Mouse (Mus musculus) embryo, embryonic 11 days (tissue): Measurements from ENCODE around the gene Ppwd1.
"Not testable (repeated sequence)": the region's sequence is repeated elsewhere in the genome, so short reads cannot be mapped to it uniquely, and the experiment has no call there.

Source experiments
- DNase-seq: peaks from one replicate; pipeline ENCODE4 v3.0.0-alpha.2; 2015

Ppwd1 gene

GRCm38 (mm10) chr13:104228384-104229066 lies at the start of gene Ppwd1, which contains the start of gene Cenpk:
Ppwd1 (minus strand) TSS chr13:104228843.
Cenpk (plus strand) TSS chr13:104228611.
- peak; percentile 99 for DNase-seq

GRCm38 (mm10) chr13:104258997-104259396 lies 30.4 kb upstream of the Ppwd1 start:
- no peak for DNase-seq

GRCm38 (mm10) chr13:104229181-104229580 lies 538 bp upstream of the Ppwd1 start:
- DNase-seq, result peak; percentile 57

GRCm38 (mm10) chr13:104227478-104227877 lies 1.2 kb downstream of the Ppwd1 start:
- no peak for DNase-seq

- DNase-seq, result no peak
These were observed 24.3 kb downstream of the Ppwd1 start for GRCm38 (mm10) chr13:104204313-104204712.

GRCm38 (mm10) chr13:104195891-104196290 lies 32.8 kb downstream of the Ppwd1 start:
- not testable (repeated sequence) for DNase-seq

- no peak for DNase-seq
These were observed 41.3 kb downstream of the Ppwd1 start for GRCm38 (mm10) chr13:104187357-104187756.

GRCm38 (mm10) chr13:104179176-104179888 lies 49.3 kb downstream of the Ppwd1 start:
- no peak for DNase-seq

GRCm38 (mm10) chr13:104178650-104179121 lies 50.0 kb downstream of the Ppwd1 start, which contains the start of gene Trim23:
Trim23 (plus strand) TSS chr13:104178797.
- peak; percentile 100 for DNase-seq

- DNase-seq, result peak; percentile 90
These were observed 50.6 kb downstream of the Ppwd1 start, which contains the start of gene Trappc13 for GRCm38 (mm10) chr13:104177796-104178649. Trappc13 (minus strand) TSS chr13:104178469.

- DNase-seq, result no peak
These were observed 51.8 kb downstream of the Ppwd1 start for GRCm38 (mm10) chr13:104176874-104177273.

- DNase-seq, result no peak
These were observed 56.1 kb downstream of the Ppwd1 start for GRCm38 (mm10) chr13:104172498-104172897.

GRCm38 (mm10) chr13:104171711-104172110 lies 56.9 kb downstream of the Ppwd1 start:
- DNase-seq, result no peak

GRCm38 (mm10) chr13:104155686-104156085 lies 73.0 kb downstream of the Ppwd1 start:
- no peak for DNase-seq
